Mouse (Mus musculus) bone marrow macrophage, adult 2 months (primary cell): ENCODE measurements at regions not wholly inside any gene's neighbourhood (a gene's known extent, or its start where the extent isn't known, plus 50 kb on each side); places are given as distances from the start of the nearest gene placed in this dataset.

Source experiments
- H3K27ac ChIP-seq: 2 replicates; pipeline ENCODE4 v1.5.1; 2012; ENCODE audit warnings: low read depth, low read length; ENCODE audit not compliant: insufficient read depth
- H3K4me1 ChIP-seq: 2 replicates; pipeline ENCODE4 v1.6.1; 2012; ENCODE audit warnings: low read length; ENCODE audit not compliant: control insufficient read depth, insufficient read depth
- H3K4me3 ChIP-seq: 2 replicates; pipeline ENCODE4 v1.5.1; 2012; ENCODE audit warnings: mild to moderate bottlenecking, low read length, moderate library complexity; ENCODE audit not compliant: insufficient read depth
- CTCF ChIP-seq: IDR thresholded peaks from 2 replicates; pipeline ENCODE4 v1.5.1; 2012; ENCODE audit warnings: low read depth, mild to moderate bottlenecking, low read length, moderate library complexity
- POLR2A ChIP-seq: IDR thresholded peaks from 2 replicates; pipeline ENCODE4 v1.6.1; 2012; ENCODE audit warnings: mild to moderate bottlenecking, low read depth, low read length, borderline replicate concordance

- Histone ChIP-seq H3K27ac (no peak overlapping the region), H3K4me1 (no peaks in the 10 kb centered on the region), H3K4me3 (no peak overlapping the region)
- TF ChIP-seq POLR2A (no peak), CTCF (no peak)
Measured at GRCm38 (mm10) chr1:128983411-128983810, 289.7 kb upstream of the Thsd7b start.

GRCm38 (mm10) chr1:128975586-128975985 is 297.5 kb upstream of the Thsd7b start:
- Histone ChIP-seq H3K4me3 (no peak overlapping the region), H3K4me1 (no peaks in the 10 kb centered on the region), H3K27ac (no peak overlapping the region)
- TF ChIP-seq POLR2A (no peak), CTCF (no peak)

GRCm38 (mm10) chr1:128951436-128951835 is 321.7 kb upstream of the Thsd7b start:
- TF ChIP-seq CTCF: no peak
- no peak for TF ChIP-seq POLR2A
- no peak overlapping the region for H3K27ac ChIP-seq
- no peak overlapping the region for H3K4me3 ChIP-seq
- H3K4me1 ChIP-seq: no peaks in the 10 kb centered on the region

- Histone ChIP-seq H3K4me3 (no peak overlapping the region), H3K4me1 (no peaks in the 10 kb centered on the region), H3K27ac (no peak overlapping the region)
- TF ChIP-seq POLR2A (no peak), CTCF (no peak)
Measured at GRCm38 (mm10) chr1:128950512-128950911, 322.6 kb upstream of the Thsd7b start.

- TF ChIP-seq CTCF: no peak
- TF ChIP-seq POLR2A: no peak
- H3K27ac ChIP-seq: no peak overlapping the region
- H3K4me1 ChIP-seq: no peaks in the 10 kb centered on the region
- H3K4me3 ChIP-seq: no peak overlapping the region
Measured at GRCm38 (mm10) chr1:128914811-128915210, 322.7 kb upstream of the Cxcr4 start.

GRCm38 (mm10) chr1:128912532-128912931 is 320.4 kb upstream of the Cxcr4 start:
- H3K4me1 ChIP-seq: no peaks in the 10 kb centered on the region
- no peak overlapping the region for H3K4me3 ChIP-seq
- H3K27ac ChIP-seq: no peak overlapping the region
- no peak for TF ChIP-seq POLR2A
- no peak for TF ChIP-seq CTCF

GRCm38 (mm10) chr1:128907566-128907965 is 315.5 kb upstream of the Cxcr4 start:
- no peak overlapping the region for H3K27ac ChIP-seq
- H3K4me1 ChIP-seq: no peaks in the 10 kb centered on the region
- TF ChIP-seq CTCF (no peak), POLR2A (no peak)
- no peak overlapping the region for H3K4me3 ChIP-seq

- TF ChIP-seq POLR2A: no peak
- TF ChIP-seq CTCF: no peak
- Histone ChIP-seq H3K27ac (no peak overlapping the region), H3K4me3 (no peak overlapping the region), H3K4me1 (no peaks in the 10 kb centered on the region)
Measured at GRCm38 (mm10) chr1:128898025-128898424, 305.9 kb upstream of the Cxcr4 start.

- H3K27ac ChIP-seq: no peak overlapping the region
- H3K4me1 ChIP-seq: no peaks in the 10 kb centered on the region
- no peak overlapping the region for H3K4me3 ChIP-seq
- TF ChIP-seq CTCF: no peak
- TF ChIP-seq POLR2A: no peak
Measured at GRCm38 (mm10) chr1:128894546-128894945, 302.5 kb upstream of the Cxcr4 start.

GRCm38 (mm10) chr1:128878291-128878690 is 286.2 kb upstream of the Cxcr4 start:
- TF ChIP-seq CTCF: no peak
- TF ChIP-seq POLR2A: no peak
- H3K4me3 ChIP-seq: no peak overlapping the region
- no peaks in the 10 kb centered on the region for H3K4me1 ChIP-seq
- no peak overlapping the region for H3K27ac ChIP-seq

- TF ChIP-seq CTCF: peak; percentile 74
- TF ChIP-seq POLR2A: no peak
- Histone ChIP-seq H3K4me1 (no peaks in the 10 kb centered on the region), H3K27ac (no peak overlapping the region), H3K4me3 (no peak overlapping the region)
Measured at GRCm38 (mm10) chr1:128875289-128875688, 283.2 kb upstream of the Cxcr4 start.
